Mouse (Mus musculus): ENCODE data around the gene Fbxw7.

The Fbxw7 gene

GRCm38 (mm10) chr3:84955011-84955775 is 140.1 kb downstream of the Fbxw7 start:
- no peak for DNase-seq

DNA sequence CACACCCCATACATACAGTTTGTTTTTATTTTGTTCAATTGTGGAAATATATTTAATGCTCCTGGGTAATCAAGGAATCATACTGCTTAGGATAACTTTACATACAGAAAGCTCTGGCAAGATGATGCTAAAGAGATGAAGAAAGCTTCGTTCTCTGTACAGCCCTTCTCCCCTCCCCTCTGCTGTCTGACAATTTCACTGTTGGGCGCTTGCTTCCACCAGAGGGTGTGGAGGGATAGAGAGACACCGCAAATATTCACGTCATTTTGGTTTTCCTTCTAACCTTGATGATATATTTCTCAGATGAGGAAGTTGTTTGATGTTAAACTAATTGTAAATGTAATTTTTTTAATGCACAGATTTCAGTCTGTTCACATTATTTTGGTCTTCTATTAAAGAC is 140.8 kb downstream of the Fbxw7 start:
- DNase-seq = no peak

DNA sequence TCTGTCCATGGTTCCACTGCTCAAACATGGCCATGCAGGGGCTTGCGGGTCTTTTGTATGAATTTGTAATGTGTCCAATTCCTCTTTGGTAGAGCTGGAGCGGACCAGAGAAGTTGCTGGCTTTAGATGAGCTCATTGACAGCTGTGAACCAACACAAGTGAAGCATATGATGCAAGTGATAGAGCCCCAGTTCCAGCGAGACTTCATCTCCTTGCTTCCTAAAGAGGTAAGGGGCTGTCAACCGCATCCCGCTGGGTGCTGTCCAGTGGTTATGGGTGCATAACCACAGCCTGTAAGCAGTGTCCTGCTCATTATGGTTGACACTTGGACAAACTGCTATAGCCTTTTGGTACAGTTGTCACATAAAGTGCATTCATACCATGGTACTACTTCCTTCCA is 150.1 kb downstream of the Fbxw7 start:
- no peak for DNase-seq

DNA sequence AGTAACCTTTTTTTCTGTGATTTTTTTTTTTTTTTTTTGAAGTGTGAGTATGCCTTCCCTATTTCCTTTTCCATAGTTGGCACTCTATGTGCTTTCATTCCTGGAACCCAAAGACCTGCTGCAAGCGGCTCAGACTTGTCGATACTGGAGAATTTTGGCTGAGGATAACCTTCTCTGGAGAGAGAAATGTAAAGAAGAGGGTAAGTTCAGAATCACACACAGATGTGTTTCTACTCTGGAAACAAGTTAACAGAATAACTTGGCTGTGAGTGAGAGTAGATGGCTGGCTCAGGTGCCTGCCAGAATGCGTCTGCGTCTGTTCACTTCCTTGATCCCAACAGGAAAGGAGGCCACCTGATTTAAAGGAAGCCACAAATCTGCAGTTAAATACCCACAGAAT is 152.3 kb downstream of the Fbxw7 start:
- DNase-seq = no peak

DNA sequence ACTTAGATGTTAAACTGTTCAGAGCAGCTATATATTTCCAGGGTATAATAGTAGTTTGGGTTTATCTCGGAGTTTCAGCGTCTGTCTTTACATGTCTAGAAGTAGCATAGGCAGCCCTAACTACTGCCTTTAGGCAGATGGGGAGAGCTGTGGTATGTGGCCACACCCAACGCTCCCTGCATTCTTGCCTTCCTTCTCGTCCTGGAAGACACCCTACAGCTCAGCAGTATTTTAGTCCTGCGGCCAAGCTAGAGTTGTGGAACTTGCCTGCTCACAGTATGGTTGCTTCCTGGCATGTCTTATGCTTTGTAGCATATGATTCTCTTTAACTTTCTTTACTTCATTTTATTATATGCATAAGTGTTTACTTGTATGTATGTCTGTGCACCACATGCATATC is 156.5 kb downstream of the Fbxw7 start:
- no peak for DNase-seq

- DNase-seq = no peak
Observed at GRCm38 (mm10) chr3:84972881-84973280, 157.8 kb downstream of the Fbxw7 start.

GRCm38 (mm10) chr3:84974193-84974592 is 159.1 kb downstream of the Fbxw7 start:
- DNase-seq = no peak

GRCm38 (mm10) chr3:84978676-84979075 is 163.6 kb downstream of the Fbxw7 start:
- DNase-seq = no peak

GRCm38 (mm10) chr3:84980158-84980557 is 165.1 kb downstream of the Fbxw7 start:
- DNase-seq = no peak

GRCm38 (mm10) chr3:84982688-84983087 is 167.6 kb downstream of the Fbxw7 start:
- DNase-seq = no peak

DNA sequence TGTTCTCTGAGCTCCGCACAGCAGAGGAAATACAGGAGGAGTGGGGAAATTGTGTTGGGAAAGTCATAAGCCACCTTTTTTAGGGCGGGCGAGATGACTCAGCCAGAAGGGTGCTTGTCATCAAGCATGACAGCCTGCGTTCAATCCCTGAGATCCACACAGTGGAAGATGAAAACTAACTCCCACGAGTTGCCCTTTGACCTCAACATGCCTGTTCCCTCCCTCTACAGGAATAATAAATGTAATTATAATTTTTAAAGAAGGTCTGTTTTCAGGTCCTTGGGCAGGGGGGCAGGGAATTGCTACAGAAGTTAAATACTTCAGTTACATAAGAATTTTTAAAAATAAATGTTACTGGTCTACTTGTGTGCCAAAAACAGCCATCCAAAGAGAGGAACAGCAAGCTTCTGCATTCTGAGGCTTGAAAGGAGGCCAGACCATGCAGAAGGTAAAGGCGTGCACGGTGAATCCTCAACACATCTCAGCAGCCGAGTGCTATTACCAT is 170.1 kb downstream of the Fbxw7 start:
- DNase-seq = no peak

DNA sequence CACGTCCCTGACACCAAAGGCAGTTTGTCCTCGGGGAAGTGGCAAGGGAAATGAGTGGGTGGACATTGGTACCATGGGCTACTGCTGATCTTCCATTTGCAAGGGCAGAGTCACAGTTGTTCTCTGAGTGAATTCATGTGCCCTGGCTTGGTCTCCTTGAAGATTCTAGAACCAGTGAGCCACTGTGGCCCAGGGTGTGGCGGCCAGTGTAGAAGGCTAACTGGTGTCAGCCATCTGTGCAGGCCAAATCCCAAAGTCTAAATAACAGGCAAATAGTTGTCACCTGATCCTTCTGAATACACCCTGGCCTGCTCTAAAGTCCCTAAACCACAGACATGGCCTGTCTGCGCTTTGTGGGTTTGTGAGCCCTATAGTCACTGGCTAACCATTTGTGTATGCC is 173.8 kb downstream of the Fbxw7 start:
- DNase-seq = no peak

DNA sequence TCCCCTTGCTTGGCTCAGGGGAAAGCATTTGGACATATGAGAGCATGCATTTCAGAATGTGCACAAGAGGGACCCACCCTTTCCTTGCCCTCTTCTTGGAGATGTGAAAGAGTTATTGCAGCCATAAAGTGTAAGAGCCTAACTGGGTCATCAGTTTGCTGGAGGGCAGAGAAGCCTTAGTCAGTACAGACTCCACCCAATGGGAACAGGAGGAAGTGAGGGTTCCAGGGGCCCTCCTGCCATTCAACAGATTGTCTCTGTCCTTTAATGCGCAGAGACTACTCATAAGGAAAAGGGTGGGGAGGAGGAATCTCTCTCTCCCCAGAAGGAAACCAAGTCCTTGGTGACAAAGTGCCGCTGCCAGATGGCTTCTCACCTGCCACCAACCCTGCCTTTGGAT is 190.2 kb downstream of the Fbxw7 start:
- DNase-seq = no peak

- DNase-seq = no peak
Observed at GRCm38 (mm10) chr3:85012889-85013288, 197.8 kb downstream of the Fbxw7 start.

DNA sequence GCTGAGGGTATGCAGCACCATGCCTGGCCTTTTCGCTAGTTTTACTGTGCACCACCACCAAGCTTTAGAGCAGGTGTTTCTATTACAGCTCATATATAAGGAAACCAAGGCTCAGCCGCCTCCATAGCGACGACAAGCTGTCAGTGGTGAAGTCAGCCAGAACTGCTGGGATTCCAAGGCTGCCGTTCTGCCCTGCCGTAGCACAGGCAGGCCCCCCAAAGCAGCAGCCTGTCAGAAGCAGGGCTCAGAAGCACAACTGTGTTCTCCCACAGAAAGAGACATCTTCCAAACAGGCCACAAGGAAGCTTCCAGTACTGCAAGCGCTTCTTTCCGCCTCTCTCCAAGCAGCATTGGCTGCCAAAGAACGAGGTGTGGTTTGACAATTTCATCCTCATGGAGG is 200.6 kb downstream of the Fbxw7 start:
- no peak for DNase-seq

GRCm38 (mm10) chr3:85020137-85020536 is 205.1 kb downstream of the Fbxw7 start:
- no peak for DNase-seq

- no peak for DNase-seq
Observed at GRCm38 (mm10) chr3:85021816-85022215, 206.7 kb downstream of the Fbxw7 start.

DNA sequence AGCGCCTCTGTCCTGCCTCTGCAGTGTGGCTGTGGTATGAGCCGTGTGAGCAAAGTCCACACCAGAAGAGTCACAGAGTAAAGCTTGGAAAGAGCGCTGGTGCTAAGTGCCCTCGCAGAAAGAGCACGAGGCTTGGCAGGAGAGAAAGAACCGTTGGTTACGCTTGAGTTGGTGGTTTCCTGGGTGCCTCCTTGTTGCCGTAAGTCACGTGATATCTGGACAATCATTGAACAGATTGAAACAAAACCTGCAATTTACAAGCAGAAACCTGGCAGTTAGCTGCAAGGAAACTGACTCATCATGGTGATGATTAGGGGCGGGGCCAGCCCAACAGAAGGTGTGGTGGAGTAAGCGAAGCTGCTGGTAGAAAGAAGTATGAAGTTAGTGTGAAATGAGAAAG is 207.7 kb downstream of the Fbxw7 start:
- DNase-seq = peak; percentile 28

GRCm38 (mm10) chr3:85024237-85024636 is 209.2 kb downstream of the Fbxw7 start:
- DNase-seq = no peak

DNA sequence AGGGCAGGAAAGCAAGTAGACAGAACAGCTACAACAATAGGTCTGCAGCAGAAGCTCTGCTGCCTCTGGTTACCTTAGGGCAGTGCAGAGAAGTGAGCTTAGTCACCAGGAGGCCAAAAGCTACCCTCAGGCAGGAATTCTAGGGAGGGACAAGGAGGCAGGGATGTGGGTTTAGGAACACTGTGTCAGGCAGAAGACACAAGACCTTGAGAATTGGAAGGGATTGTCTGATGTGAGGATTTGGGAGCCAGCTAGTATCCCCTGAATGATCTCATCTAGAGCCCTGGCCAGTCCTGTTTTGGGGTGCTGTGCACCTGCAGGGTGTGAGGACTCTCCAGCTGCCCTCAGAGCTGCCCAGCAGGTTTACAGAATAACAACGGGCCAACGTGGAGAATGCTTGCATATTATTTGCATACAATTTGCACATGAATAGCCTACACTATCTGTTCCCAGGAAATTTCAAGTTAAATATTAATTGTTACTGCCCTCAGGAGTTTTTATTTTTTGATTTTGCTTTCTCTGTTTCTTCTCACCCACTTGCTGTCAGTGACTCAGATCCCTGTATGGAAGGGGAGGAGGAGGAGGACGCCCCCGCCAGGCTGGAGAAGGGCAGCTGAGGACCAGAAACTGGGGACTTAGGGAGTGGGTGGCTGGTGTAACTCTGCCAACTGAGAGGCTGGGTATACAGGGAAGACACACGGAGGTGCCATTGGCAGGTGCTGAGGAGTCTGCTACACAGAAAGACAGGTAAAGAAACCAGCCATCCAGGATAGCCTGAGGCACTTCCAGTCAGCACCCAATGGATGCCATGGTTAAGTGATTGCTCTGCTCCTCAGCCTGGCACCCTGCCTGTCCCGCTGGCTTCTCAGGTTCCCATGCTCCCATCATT is 210.0 kb downstream of the Fbxw7 start:
- peak; percentile 31 for DNase-seq

All from kidney, postnatal 10 days (tissue).